ENCODE assay signal across 9 mouse cellular contexts in genomic region chr4:149518351-149519220, GRCm38 (mm10). TPM values are rescaled to one million over a fixed set of nuclear protein-coding genes. Genes with fewer than 3 reads are reported as not detected.
A peak's percentile ranks its signal among the peaks of the same experiment; 100 is the strongest.
DNase-seq lines count a peak whose midpoint lies in the region; ATAC-seq lines count a peak whose summit lies in the region.
"Had no signal": no experiment of that assay in that cellular context is flagged by ENCODE, and none has a peak within 500 bp of the region (broad histone marks: within the 10 kb centered on the region; RNA-seq: fewer than 3 reads in every experiment).

No protein-coding gene starts in this region.

- peak overlapping the region; percentile 84 for H3K4me3 ChIP-seq in hindbrain, embryonic 10.5 days
- peak overlapping the region; percentile 80 for H3K4me3 ChIP-seq in lung, embryonic 16.5 days (ENCODE audit: low read length)

- H3K36me3 ChIP-seq in hindbrain, embryonic 10.5 days = peaks cover 2% of the 10 kb centered on the region; the same call in 1 of the 2 replicates
- H3K36me3 ChIP-seq in lung, embryonic 16.5 days (ENCODE audit: control insufficient read depth, insufficient read depth, low read length) = no peaks in the 10 kb centered on the region

- no peak for ATAC-seq in lung, embryonic 16.5 days (ENCODE audit: low read depth)

- no peaks in the 10 kb centered on the region for H3K9me3 ChIP-seq in hindbrain, embryonic 10.5 days
- no peaks in the 10 kb centered on the region for H3K9me3 ChIP-seq in lung, embryonic 16.5 days (ENCODE audit: control insufficient read depth, low read length)

- H3K9ac ChIP-seq in lung, embryonic 16.5 days (ENCODE audit: low read length) = peak overlapping the region; percentile 86

- H3K4me2 ChIP-seq in lung, embryonic 16.5 days (ENCODE audit: low read depth, low read length) = peak overlapping the region; percentile 90

- H3K27ac ChIP-seq in hindbrain, embryonic 10.5 days = peak overlapping the region; percentile 92
- H3K27ac ChIP-seq in lung, embryonic 16.5 days (ENCODE audit: low read length) = peak overlapping the region; percentile 30; the same call in 1 of the 2 replicates

- no peaks in the 10 kb centered on the region for H3K27me3 ChIP-seq in hindbrain, embryonic 10.5 days (ENCODE audit: insufficient read depth, poor library complexity, severe bottlenecking)
- no peaks in the 10 kb centered on the region for H3K27me3 ChIP-seq in lung, embryonic 16.5 days (ENCODE audit: control insufficient read depth, insufficient read depth, low read depth, low read length)

- WGBS in hindbrain, embryonic 10.5 days = 5% methylated on average over 52 of the region's 52 CpGs
- 3% methylated on average over 49 of the region's 52 CpGs for whole genome bisulfite sequencing in lung, embryonic 16.5 days

- DNase-seq in embryo, embryonic 9.5 days (ENCODE audit: extremely low spot score) = peak; percentile 36
- no peak for DNase-seq in embryo, embryonic 11 days
- peak; percentile 21 to 67 for DNase-seq in spleen, postnatal 4 days (ENCODE audit: low spot score in 2 of 2)
- no peak for DNase-seq in spleen, postnatal 14 days (ENCODE audit: low spot score in 2 of 2)
- DNase-seq in hindbrain, embryonic 10.5 days (ENCODE audit: low spot score) = peak; percentile 41
- DNase-seq in testis, postnatal 14 days (ENCODE audit: low spot score) = peak; percentile 43
- DNase-seq in layer of hippocampus, adult 18-20 months (ENCODE audit: low spot score in 2 of 2) = no peak

- H3K4me1 ChIP-seq in hindbrain, embryonic 10.5 days (replicated peaks) = peaks cover 46% of the 10 kb centered on the region
- peaks cover 7% of the 10 kb centered on the region for H3K4me1 ChIP-seq in lung, embryonic 16.5 days (replicated peaks; ENCODE audit: control insufficient read depth, insufficient read depth, low read length)

RNA-seq across cellular contexts. Expression of gene Ctnnbip1, which starts 0.6 kb away (rescaled TPM):
- polyA plus RNA-seq in hindbrain, embryonic 10.5 days (2016; fragmentation: Nextera tagmentation; extraction: Ambion mirVana) = 62.7 and 68.2 TPM in 2 replicates
- 57.5 and 59.7 TPM in 2 replicates for polyA plus RNA-seq in lung, embryonic 16.5 days (2015; fragmentation: Nextera tagmentation; extraction: Ambion mirVana)
- 10 to 100 TPM; 29.6 to 33.4 TPM for total RNA-seq in layer of hippocampus, adult 18-20 months (2021)

RNA-seq across cellular contexts. Expression of gene Lzic, which starts 33.6 kb away (rescaled TPM):
- 49.0 and 50.9 TPM in 2 replicates for polyA plus RNA-seq in hindbrain, embryonic 10.5 days (2016; fragmentation: Nextera tagmentation; extraction: Ambion mirVana)
- polyA plus RNA-seq in lung, embryonic 16.5 days (2015; fragmentation: Nextera tagmentation; extraction: Ambion mirVana) = 35.2 and 40.7 TPM in 2 replicates
- 10 to 100 TPM; 14.1 to 14.2 TPM for total RNA-seq in layer of hippocampus, adult 18-20 months (2021)

RNA-seq across cellular contexts. Expression of gene Nmnat1, which starts 33.6 kb away (rescaled TPM):
- 17.0 TPM in 2 replicates for polyA plus RNA-seq in hindbrain, embryonic 10.5 days (2016; fragmentation: Nextera tagmentation; extraction: Ambion mirVana)
- polyA plus RNA-seq in lung, embryonic 16.5 days (2015; fragmentation: Nextera tagmentation; extraction: Ambion mirVana) = 10.3 and 11.9 TPM in 2 replicates
- total RNA-seq in layer of hippocampus, adult 18-20 months (2021) = 1 to 10 TPM; 7.7 to 9.5 TPM

RNA-seq across cellular contexts. Expression of gene Tmem274, which starts 41.4 kb away (rescaled TPM):
- polyA plus RNA-seq in hindbrain, embryonic 10.5 days (2016; fragmentation: Nextera tagmentation; extraction: Ambion mirVana) = 0.44 TPM in 1 of 2 replicates, not detected in the other
- 0.49 and 0.53 TPM in 2 replicates for polyA plus RNA-seq in lung, embryonic 16.5 days (2015; fragmentation: Nextera tagmentation; extraction: Ambion mirVana)
- not detected for total RNA-seq in layer of hippocampus, adult 18-20 months (2021)
- total RNA-seq: gastrocnemius, adult 8-10 months had no signal

Comparison
In these comparisons a context has a peak if more than half of its experiments do, and no peak if none do; other contexts are left out.
1. DNase-seq: peak in embryo, embryonic 9.5 days (single experiment), spleen, postnatal 4 days (2 of 2), hindbrain, embryonic 10.5 days (single experiment) and testis, postnatal 14 days (single experiment); none in embryo, embryonic 11 days (single experiment), spleen, postnatal 14 days (0 of 2) and layer of hippocampus, adult 18-20 months (0 of 2).